ENCODE assay signal across 11 mouse cellular contexts in genomic region chr2:167539536-167540476, GRCm38 (mm10). TPM values are rescaled to one million over a fixed set of nuclear protein-coding genes. Genes with fewer than 3 reads are reported as not detected.
DNase-seq lines count a peak whose midpoint lies in the region; ATAC-seq and TF ChIP-seq lines count a peak whose summit lies in the region.
"Had no signal": no experiment of that assay in that cellular context is flagged by ENCODE, and none has a peak within 500 bp of the region (broad histone marks: within the 10 kb centered on the region; RNA-seq: fewer than 3 reads in every experiment).

No protein-coding gene starts in this region.

- 40% methylated on average over 14 of the region's 14 CpGs for WGBS in heart, embryonic 14.5 days
- 44% methylated on average over 14 of the region's 14 CpGs for WGBS in liver, embryonic 12.5 days (ENCODE audit: insufficient replicate concordance)

- TF ChIP-seq POLR2A in embryonic fibroblast, embryonic 13.5 days (IDR thresholded peaks at IDR 0.05; ENCODE audit: low read depth, low read length) = peak; percentile 8; the same call in 1 of the 2 replicates

- H3K27me3 ChIP-seq in heart, embryonic 14.5 days (ENCODE audit: control insufficient read depth, insufficient read depth, low read length) = peaks cover 13% of the 10 kb centered on the region
- peaks cover 94% of the 10 kb centered on the region for H3K27me3 ChIP-seq in E14TG2a.4 (ENCODE audit: insufficient read depth, low read length)
- peaks cover 71% of the 10 kb centered on the region for H3K27me3 ChIP-seq in liver, embryonic 12.5 days (replicated peaks)
- H3K27me3 ChIP-seq: Patski had no signal

- no peak for ATAC-seq in heart, embryonic 14.5 days (ENCODE audit: insufficient number of reproducible peaks, insufficient read depth, low FRiP score, low read depth)
- no peak for ATAC-seq in liver, embryonic 12.5 days
- no peak for ATAC-seq in megakaryocyte-erythroid progenitor cell, adult 5-6 weeks (replicated peaks; ENCODE audit: low FRiP score, low TSS enrichment, poor library complexity, severe bottlenecking)
- ATAC-seq: Patski had no signal

- peak overlapping the region; percentile 94 for H3K4me2 ChIP-seq in heart, embryonic 14.5 days (ENCODE audit: low read length)
- H3K4me2 ChIP-seq in liver, embryonic 12.5 days = peak overlapping the region; percentile 70

- no peak for TF ChIP-seq CTCF in E14TG2a.4 (conservative IDR thresholded peaks at IDR 0.05; ENCODE audit: low read length)
- no peak for TF ChIP-seq CTCF in embryonic fibroblast, embryonic 13.5 days (IDR thresholded peaks at IDR 0.05; ENCODE audit: borderline replicate concordance, insufficient read depth, low read length)

- H3K36me3 ChIP-seq in heart, embryonic 14.5 days (ENCODE audit: control insufficient read depth, insufficient read depth, low read length) = peaks cover 14% of the 10 kb centered on the region; the same call in 1 of the 2 replicates
- peaks cover 6% of the 10 kb centered on the region; the same call in 1 of the 2 replicates for H3K36me3 ChIP-seq in E14TG2a.4 (ENCODE audit: insufficient read depth, low read length)
- H3K36me3 ChIP-seq in liver, embryonic 12.5 days = peaks cover 4% of the 10 kb centered on the region; the same call in 1 of the 2 replicates

- DNase-seq in heart, adult 8-10 months (ENCODE audit: low spot score) = no peak
- no peak for DNase-seq in adrenal gland, postnatal 25 days
- DNase-seq in thymus, postnatal 14 days = no peak
- DNase-seq: cerebellum, postnatal 10 days; spleen, adult 18-20 months had no signal

- peaks cover 40 to 57% of the 10 kb centered on the region in 2 experiments for H3K4me1 ChIP-seq in heart, embryonic 14.5 days (ENCODE audit: control insufficient read depth in 2 of 2, insufficient read depth in 2 of 2, low read length in 2 of 2)
- peaks cover 85% of the 10 kb centered on the region for H3K4me1 ChIP-seq in E14TG2a.4 (replicated peaks; ENCODE audit: low read depth, low read length)
- H3K4me1 ChIP-seq in embryonic fibroblast, embryonic 13.5 days (ENCODE audit: control insufficient read depth, insufficient read depth, low read length) = peaks cover 10% of the 10 kb centered on the region
- H3K4me1 ChIP-seq in liver, embryonic 12.5 days = peaks cover 53% of the 10 kb centered on the region

- peak overlapping the region; percentile 55 to 73 for H3K4me3 ChIP-seq in heart, embryonic 14.5 days (ENCODE audit: control insufficient read depth in 1 of 2, insufficient read depth in 1 of 2, low read depth in 1 of 2, low read length in 2 of 2)
- peak overlapping the region; percentile 62 for H3K4me3 ChIP-seq in E14TG2a.4 (replicated peaks; ENCODE audit: low read length)
- H3K4me3 ChIP-seq in embryonic fibroblast, embryonic 13.5 days (ENCODE audit: insufficient read depth, low read length) = peak overlapping the region; percentile 68
- peak overlapping the region; percentile 55 for H3K4me3 ChIP-seq in liver, embryonic 12.5 days

- H3K9ac ChIP-seq in heart, embryonic 14.5 days (ENCODE audit: low read length) = peak overlapping the region; percentile 71
- H3K9ac ChIP-seq in liver, embryonic 12.5 days = no peak overlapping the region

- H3K9me3 ChIP-seq in heart, embryonic 14.5 days (ENCODE audit: control insufficient read depth, low read length) = no peaks in the 10 kb centered on the region
- H3K9me3 ChIP-seq in E14TG2a.4 (ENCODE audit: low read length) = no peaks in the 10 kb centered on the region
- H3K9me3 ChIP-seq in liver, embryonic 12.5 days (replicated peaks) = no peaks in the 10 kb centered on the region

- H3K27ac ChIP-seq in heart, embryonic 14.5 days (replicated peaks in 1 of 2; ENCODE audit: control insufficient read depth in 1 of 2, insufficient read depth in 1 of 2, low read depth in 2 of 2, low read length in 2 of 2) = peak overlapping the region in 1 of 2 experiments; percentile 39; a peak in 3 of 4 replicates
- peak overlapping the region; percentile 73 for H3K27ac ChIP-seq in embryonic fibroblast, embryonic 13.5 days (ENCODE audit: insufficient read depth, low read length)
- H3K27ac ChIP-seq in liver, embryonic 12.5 days = no peak overlapping the region

RNA-seq across cellular contexts. Expression of gene Snai1, which starts 1.8 kb away (rescaled TPM):
- 11.8 and 12.5 TPM in 2 replicates for polyA plus RNA-seq in heart, embryonic 14.5 days (2014; fragmentation: Nextera tagmentation; extraction: Ambion mirVana)
- 1 to 10 TPM; 1.2 to 2.2 (median 1.4) TPM for total RNA-seq in heart, adult 8-10 months (2022)
- polyA plus RNA-seq in embryonic fibroblast, embryonic 13.5 days (2011; ENCODE audit: insufficient read length, low read depth, missing spikeins) = 73.0 and 82.3 TPM in 2 replicates
- polyA plus RNA-seq in liver, embryonic 12.5 days (2016; fragmentation: Nextera tagmentation; extraction: Ambion mirVana) = 4.9 and 5.0 TPM in 2 replicates
- total RNA-seq in adrenal gland, postnatal 25 days (2021) = 12.8 and 13.0 TPM in 2 replicates
- 0.37 TPM in 1 of 2 replicates, not detected in the other for total RNA-seq in megakaryocyte-erythroid progenitor cell, adult 5-6 weeks (2014; fragmentation: Nextera tagmentation)
- total RNA-seq in megakaryocyte-erythroid progenitor cell, adult 5-6 weeks (2017) = 0.52 TPM in 1 of 2 replicates, not detected in the other

RNA-seq across cellular contexts. Expression of gene Spata2, which starts 47.1 kb away (rescaled TPM):
- polyA plus RNA-seq in heart, embryonic 14.5 days (2014; fragmentation: Nextera tagmentation; extraction: Ambion mirVana) = 11.7 and 11.9 TPM in 2 replicates
- 10 to 100 TPM; 10.3 to 17.0 (median 15.9) TPM for total RNA-seq in heart, adult 8-10 months (2022)
- 14.7 and 17.5 TPM in 2 replicates for polyA plus RNA-seq in embryonic fibroblast, embryonic 13.5 days (2011; ENCODE audit: insufficient read length, low read depth, missing spikeins)
- polyA plus RNA-seq in liver, embryonic 12.5 days (2016; fragmentation: Nextera tagmentation; extraction: Ambion mirVana) = 11.0 TPM in 2 replicates
- total RNA-seq in adrenal gland, postnatal 25 days (2021) = 35.1 and 36.5 TPM in 2 replicates
- 16.0 and 23.2 TPM in 2 replicates for total RNA-seq in megakaryocyte-erythroid progenitor cell, adult 5-6 weeks (2014; fragmentation: Nextera tagmentation)
- 6.8 and 8.1 TPM in 2 replicates for total RNA-seq in megakaryocyte-erythroid progenitor cell, adult 5-6 weeks (2017)

RNA-seq across cellular contexts. Expression of gene Rnf114, which starts 47.4 kb away (rescaled TPM):
- 67.1 and 68.5 TPM in 2 replicates for polyA plus RNA-seq in heart, embryonic 14.5 days (2014; fragmentation: Nextera tagmentation; extraction: Ambion mirVana)
- 10 to 100 TPM; 66.2 to 82.2 (median 75.4) TPM for total RNA-seq in heart, adult 8-10 months (2022)
- 39.2 and 44.9 TPM in 2 replicates for polyA plus RNA-seq in embryonic fibroblast, embryonic 13.5 days (2011; ENCODE audit: insufficient read length, low read depth, missing spikeins)
- polyA plus RNA-seq in liver, embryonic 12.5 days (2016; fragmentation: Nextera tagmentation; extraction: Ambion mirVana) = 37.6 and 37.9 TPM in 2 replicates
- total RNA-seq in adrenal gland, postnatal 25 days (2021) = 68.4 and 71.6 TPM in 2 replicates
- 30.8 and 34.8 TPM in 2 replicates for total RNA-seq in megakaryocyte-erythroid progenitor cell, adult 5-6 weeks (2014; fragmentation: Nextera tagmentation)
- 19.5 and 23.8 TPM in 2 replicates for total RNA-seq in megakaryocyte-erythroid progenitor cell, adult 5-6 weeks (2017)
